Mouse (Mus musculus) testis, adult 2 months (tissue): Measurements from ENCODE around the gene Twnk.

ENCODE experiments used
- CTCF ChIP-seq: fragments of 200-500 bp; IDR thresholded peaks from 2 replicates; pipeline ENCODE4 v1.5.1; 2012; ENCODE audit warnings: low read depth, mild to moderate bottlenecking, inconsistent platforms, low read length, moderate library complexity; ENCODE audit not compliant: control insufficient read depth, insufficient read depth, insufficient replicate concordance
- POLR2A ChIP-seq: fragments of 200-500 bp; IDR thresholded peaks from 2 replicates; pipeline ENCODE4 v1.6.1; 2012; ENCODE audit warnings: low read depth, mild to moderate bottlenecking, inconsistent platforms, low read length, moderate library complexity; ENCODE audit not compliant: control insufficient read depth

DNA sequence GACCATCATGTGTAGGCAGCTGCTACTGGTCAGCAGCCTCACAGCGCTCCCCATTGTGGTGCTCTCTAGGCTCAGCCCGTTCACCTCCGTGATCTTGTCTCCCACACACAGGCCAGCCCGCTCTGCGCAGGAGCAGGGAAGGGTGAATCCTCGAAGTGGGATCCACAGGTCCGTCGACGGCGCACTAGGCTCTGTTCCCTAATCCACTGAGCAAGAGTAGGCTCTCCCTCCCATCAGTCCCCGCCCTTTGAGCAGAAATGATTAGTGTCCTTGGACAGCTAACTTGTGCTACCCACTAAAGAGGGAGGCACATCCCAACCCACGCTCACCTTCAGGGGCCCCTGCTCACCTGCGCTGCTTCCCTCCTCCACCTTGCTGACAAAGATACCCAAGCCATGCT, 34.8 kb downstream of the Twnk start:
- TF ChIP-seq POLR2A (no peak), CTCF (no peak)
